Mouse (Mus musculus) lung, postnatal 0 days (tissue): ENCODE measurements around the gene Pecr. TPM values are rescaled to one million over a fixed set of nuclear protein-coding genes. Genes with fewer than 3 reads are reported as not detected.

ENCODE experiments used
- ATAC-seq: fragments of 200-750 bp; cut with Nextera tagmentation; 2 replicates; pipeline ENCODE4 v1.8.0; 2017; ENCODE audit warnings: moderate library complexity
- DNase-seq: peaks from one replicate; pipeline ENCODE4 v3.0.0-alpha.2; 2016; ENCODE audit warnings: low spot score
- H3K27ac ChIP-seq: fragments of 300-500 bp; sonication (generic); 2 replicates; pipeline ENCODE4 v1.5.1; 2014; ENCODE audit warnings: antibody characterized with exemption, mild to moderate bottlenecking, low read length, mixed read lengths
- H3K27me3 ChIP-seq: fragments of 300-500 bp; sonication (generic); replicated peaks from 2 replicates; pipeline ENCODE4 v1.6.1; 2014; ENCODE audit warnings: low read length, mixed read lengths; ENCODE audit not compliant: insufficient read depth
- H3K36me3 ChIP-seq: fragments of 300-500 bp; sonication (generic); 2 replicates; pipeline ENCODE4 v1.6.1; 2014; ENCODE audit warnings: low read length, mixed read lengths; ENCODE audit not compliant: insufficient read depth
- H3K4me1 ChIP-seq: fragments of 300-500 bp; sonication (generic); 2 replicates; pipeline ENCODE4 v1.6.1; 2014; ENCODE audit warnings: antibody characterized with exemption, low read depth, low read length, mixed read lengths; ENCODE audit not compliant: insufficient read depth
- H3K4me2 ChIP-seq: fragments of 300-500 bp; sonication (generic); replicated peaks from 2 replicates; pipeline ENCODE4 v1.6.1; 2014; ENCODE audit warnings: low read depth, mild to moderate bottlenecking, low read length, moderate library complexity, mixed read lengths
- H3K4me3 ChIP-seq: fragments of 300-500 bp; sonication (generic); 2 replicates; pipeline ENCODE4 v1.5.1; 2014; ENCODE audit warnings: low read depth, low read length
- H3K9ac ChIP-seq: fragments of 300-500 bp; sonication (generic); replicated peaks from 2 replicates; pipeline ENCODE4 v1.6.1; 2014; ENCODE audit warnings: low read depth, mild to moderate bottlenecking
- H3K9me3 ChIP-seq: fragments of 300-500 bp; sonication (generic); 2 replicates; pipeline ENCODE4 v1.6.1; 2016; ENCODE audit warnings: low read length, mixed read lengths
- CTCF ChIP-seq: IDR thresholded peaks from 2 replicates; pipeline ENCODE4 v1.5.1; 2016; ENCODE audit warnings: antibody characterized with exemption, mild to moderate bottlenecking
- EP300 ChIP-seq: IDR thresholded peaks from 2 replicates; pipeline ENCODE4 v1.6.1; 2016; ENCODE audit warnings: antibody characterized with exemption, mild to moderate bottlenecking, control low read depth
- WGBS: fragments of 180-500 bp; shearing (Covaris S2); extraction: QIAGEN DNeasy Blood & Tissue Kit; methylation state at CpG from one replicate; pipeline ENCODE4 v1.1.7; 2014; 5-methylcytosine and 5-hydroxymethylcytosine counted together
- polyA plus RNA-seq: library from polyadenylated mRNA; unstranded; fragments of >200 nt; fragmentation: Nextera tagmentation; extraction: Ambion mirVana; gene quantifications from 2 replicates; pipeline ENCODE4 v1.2.1, GENCODE M21; 2015

Pecr gene
- polyA plus RNA-seq, 1 experiment from 2014 or later = 12.0 TPM

DNA sequence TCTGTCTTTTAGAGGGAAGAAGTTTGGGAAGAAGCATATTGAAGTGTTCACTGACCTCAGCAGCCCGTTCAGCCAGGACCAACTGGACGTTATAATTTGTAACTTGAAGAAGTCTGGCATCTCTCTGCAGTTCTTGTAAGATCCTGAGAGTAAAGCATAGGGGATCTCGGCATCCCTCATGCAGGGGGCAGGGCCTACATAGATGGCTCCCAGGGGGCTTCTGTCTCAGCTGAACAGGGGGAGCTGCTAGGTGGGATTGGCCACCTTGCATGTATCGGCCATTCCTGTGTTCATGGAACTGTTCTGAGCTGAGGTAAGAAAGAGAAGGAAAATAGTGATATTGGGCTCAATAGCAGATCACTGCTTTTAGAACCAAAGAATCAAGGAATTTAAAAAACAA is 31.3 kb upstream of the Pecr start:
- Histone ChIP-seq H3K4me3 (no peak overlapping the region), H3K27ac (no peak overlapping the region), H3K27me3 (no peaks in the 10 kb centered on the region), H3K9ac (no peak overlapping the region), H3K4me2 (no peak overlapping the region), H3K36me3 (no peaks in the 10 kb centered on the region), H3K9me3 (no peaks in the 10 kb centered on the region), H3K4me1 (no peaks in the 10 kb centered on the region)
- ATAC-seq = no peak
- 80% methylated on average over 4 of the region's 4 CpGs for WGBS
- TF ChIP-seq CTCF (no peak), EP300 (no peak)
- DNase-seq = no peak

- H3K9me3 ChIP-seq = no peaks in the 10 kb centered on the region
- no peaks in the 10 kb centered on the region for H3K4me1 ChIP-seq
- no peak overlapping the region for H3K9ac ChIP-seq
- no peak overlapping the region for H3K4me2 ChIP-seq
- no peak overlapping the region for H3K4me3 ChIP-seq
- DNase-seq (peak; percentile 67), ATAC-seq (no peak)
- no peak overlapping the region for H3K27ac ChIP-seq
- WGBS = 77% methylated on average over 5 of the region's 5 CpGs
- no peaks in the 10 kb centered on the region for H3K27me3 ChIP-seq
- no peak for TF ChIP-seq EP300
- peak; percentile 85 for TF ChIP-seq CTCF
- no peaks in the 10 kb centered on the region for H3K36me3 ChIP-seq
These were observed 29.4 kb upstream of the Pecr start for GRCm38 (mm10) chr1:72313399-72314039.

DNA sequence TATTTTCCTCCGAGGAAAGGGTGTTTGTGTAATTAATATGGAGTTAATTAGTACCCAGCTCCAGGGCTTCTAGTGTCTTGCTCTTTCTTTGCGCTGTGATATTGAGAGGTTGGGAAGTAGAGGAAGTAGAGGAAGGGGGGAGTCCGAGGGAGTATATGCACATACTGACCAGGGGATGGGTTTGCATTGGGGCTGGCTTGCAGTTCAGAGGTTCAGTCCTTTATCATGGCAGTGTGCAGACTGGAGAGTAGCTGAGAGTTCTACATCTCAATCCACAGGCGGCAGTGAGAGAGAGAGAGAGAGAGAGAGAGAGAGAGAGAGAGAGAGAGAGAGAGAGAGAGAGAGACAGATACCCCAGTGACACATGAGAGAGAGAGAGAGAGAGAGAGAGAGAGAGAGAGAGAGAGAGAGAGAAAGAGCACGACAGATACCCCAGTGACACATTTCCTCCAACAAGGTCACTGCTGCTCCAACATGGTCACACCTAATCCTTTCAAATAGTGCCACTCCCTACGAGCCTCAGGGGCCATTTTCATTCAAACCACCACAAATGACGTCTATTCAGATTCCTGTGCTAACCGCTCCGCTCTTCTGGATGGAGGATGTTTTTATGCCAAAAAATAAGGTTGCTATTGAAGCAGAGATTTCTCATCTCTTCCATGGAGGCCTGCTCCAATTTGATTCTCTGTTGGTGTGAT is 28.7 kb upstream of the Pecr start:
- no peaks in the 10 kb centered on the region for H3K27me3 ChIP-seq
- ATAC-seq (no peak), DNase-seq (no peak)
- no peak overlapping the region for H3K4me2 ChIP-seq
- H3K4me3 ChIP-seq = no peak overlapping the region
- no peaks in the 10 kb centered on the region for H3K36me3 ChIP-seq
- no peak overlapping the region for H3K9ac ChIP-seq
- H3K27ac ChIP-seq = no peak overlapping the region
- H3K4me1 ChIP-seq = no peaks in the 10 kb centered on the region
- H3K9me3 ChIP-seq = no peaks in the 10 kb centered on the region
- no peak for TF ChIP-seq EP300
- no peak for TF ChIP-seq CTCF
- WGBS = 82% methylated on average over 9 of the region's 9 CpGs

DNA sequence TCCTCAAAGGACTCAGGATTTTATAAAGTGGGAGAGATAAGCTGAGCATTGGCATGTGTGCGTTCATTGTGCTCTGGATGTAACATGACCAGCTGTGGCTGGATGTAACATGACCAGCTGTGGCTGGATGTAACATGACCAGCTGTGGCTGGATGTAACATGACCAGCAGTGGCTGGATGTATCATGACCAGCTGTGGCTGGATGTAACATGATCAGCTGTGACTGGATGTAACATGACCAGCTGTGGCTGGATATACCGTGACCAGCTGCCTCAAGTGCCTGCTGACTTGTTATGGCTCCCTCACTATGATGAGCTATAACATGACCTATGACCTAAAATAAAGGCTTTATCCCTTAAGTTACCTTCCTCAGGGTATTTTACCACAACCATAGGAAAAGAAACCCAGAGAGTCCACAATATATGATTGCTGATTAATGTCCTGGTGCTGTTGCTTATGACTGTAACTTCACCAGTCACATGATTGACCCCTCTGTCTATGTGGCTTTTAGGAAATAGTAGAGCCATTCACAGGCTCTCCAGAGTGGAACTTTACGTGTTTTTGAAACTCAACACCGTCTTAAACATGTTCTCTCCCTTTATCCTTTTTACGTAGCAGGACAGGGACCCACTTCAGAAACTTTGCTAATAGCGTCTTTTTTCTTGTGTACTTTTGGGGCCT is 25.8 kb upstream of the Pecr start:
- Histone ChIP-seq H3K27ac (no peak overlapping the region), H3K9me3 (no peaks in the 10 kb centered on the region), H3K4me1 (no peaks in the 10 kb centered on the region), H3K9ac (no peak overlapping the region), H3K36me3 (no peaks in the 10 kb centered on the region), H3K4me3 (no peak overlapping the region), H3K4me2 (no peak overlapping the region), H3K27me3 (no peaks in the 10 kb centered on the region)
- TF ChIP-seq EP300 = no peak
- no peak for TF ChIP-seq CTCF
- DNase-seq (peak; percentile 39), ATAC-seq (no peak)
- 61% methylated on average over 6 of the region's 6 CpGs for WGBS

DNA sequence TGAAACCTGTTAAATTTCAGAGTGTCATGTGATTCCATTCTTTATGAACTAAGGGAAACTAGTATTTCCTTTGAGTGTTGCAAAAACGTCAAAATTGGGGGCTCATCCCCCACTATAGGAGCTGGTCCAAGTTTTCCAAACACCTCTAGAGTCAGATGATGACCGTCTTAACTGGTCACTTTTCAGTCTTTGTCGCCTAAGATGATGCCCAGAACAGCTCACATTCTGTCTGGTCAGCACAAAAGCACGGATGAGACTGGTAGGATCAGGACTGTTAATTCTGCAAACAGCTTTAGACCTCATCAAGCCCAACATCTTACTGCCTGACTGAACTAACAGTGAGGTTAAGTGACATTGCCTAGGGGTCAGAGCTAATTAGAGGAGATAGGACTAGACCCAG is 24.8 kb upstream of the Pecr start:
- Histone ChIP-seq H3K27me3 (no peaks in the 10 kb centered on the region), H3K9ac (no peak overlapping the region), H3K9me3 (no peaks in the 10 kb centered on the region), H3K4me2 (no peak overlapping the region), H3K4me1 (no peaks in the 10 kb centered on the region), H3K36me3 (no peaks in the 10 kb centered on the region), H3K4me3 (no peak overlapping the region), H3K27ac (no peak overlapping the region)
- 61% methylated on average over 4 of the region's 4 CpGs for WGBS
- no peak for DNase-seq
- ATAC-seq = no peak
- no peak for TF ChIP-seq CTCF
- no peak for TF ChIP-seq EP300

GRCm38 (mm10) chr1:72307317-72307798 is 23.2 kb upstream of the Pecr start, which contains the start of gene Xrcc5:
Xrcc5 (plus strand) TSS chr1:72307421.
- Histone ChIP-seq H3K4me3 (peak within 1 kb of the TSS; percentile 52), H3K4me2 (peak within 1 kb of the TSS; percentile 64), H3K36me3 (no peaks in the 10 kb centered on the region), H3K9me3 (no peaks in the 10 kb centered on the region), H3K27ac (no peak within 1 kb of the TSS), H3K9ac (peak within 1 kb of the TSS; percentile 36), H3K4me1 (no peaks in the 10 kb centered on the region), H3K27me3 (no peaks in the 10 kb centered on the region)
- DNase-seq (peak; percentile 97), ATAC-seq (peak; percentile 99)
- WGBS = under 1% methylated on average over 21 of the region's 21 CpGs
- TF ChIP-seq CTCF = no peak
- TF ChIP-seq EP300 = peak; percentile 56; the same call in 1 of the 2 replicates
